Mouse (Mus musculus): ENCODE results near the gene Gpr84.

The Gpr84 gene

GRCm38 (mm10) chr15:103292673-103293345 lies 17.6 kb downstream of the Gpr84 start:
- CTCF ChIA-PET = interaction anchor here (0.6 to 0.7 kb wide), 3 partner anchors 12 to 35 kb away, joined by 3 to 7 read pairs (median 3); no protein-coding TSS in a partner anchor

GRCm38 (mm10) chr15:103290843-103291242 lies 19.6 kb downstream of the Gpr84 start:
- CTCF ChIA-PET = no interaction called here

- CTCF ChIA-PET = no interaction called here
Observed at GRCm38 (mm10) chr15:103290417-103290816, 20.0 kb downstream of the Gpr84 start.

- CTCF ChIA-PET = no interaction called here
Observed at GRCm38 (mm10) chr15:103289600-103289999, 20.8 kb downstream of the Gpr84 start.

GRCm38 (mm10) chr15:103285778-103286417 lies 24.5 kb downstream of the Gpr84 start:
- CTCF ChIA-PET = no interaction called here

- CTCF ChIA-PET = interaction anchor here (1.0 to 1.3 kb wide), 2 partner anchors 13 to 39 kb away, joined by 4 to 5 read pairs; partner anchors contain the start of gene Copz1
Observed at GRCm38 (mm10) chr15:103284647-103285046, 25.8 kb downstream of the Gpr84 start.

- CTCF ChIA-PET = interaction anchor here (1.0 to 1.3 kb wide), 2 partner anchors 12 to 39 kb away, joined by 4 to 5 read pairs; partner anchors contain the start of gene Copz1
Observed at GRCm38 (mm10) chr15:103284066-103284465, 26.3 kb downstream of the Gpr84 start.

- CTCF ChIA-PET = interaction anchor here (0.6 kb wide), 5 partner anchors 11 to 345 kb away, joined by 3 to 9 read pairs (median 4); partner anchors contain the start of gene Hoxc12
Observed at GRCm38 (mm10) chr15:103281465-103282205, 28.8 kb downstream of the Gpr84 start.

GRCm38 (mm10) chr15:103280817-103281464 lies 29.5 kb downstream of the Gpr84 start:
- CTCF ChIA-PET = interaction anchor here (0.6 to 0.9 kb wide), 4 partner anchors 12 to 43 kb away, joined by 4 to 12 read pairs (median 6); partner anchors contain the start of gene Gpr84

- CTCF ChIA-PET = no interaction called here
Observed at GRCm38 (mm10) chr15:103279750-103280149, 30.7 kb downstream of the Gpr84 start.

- CTCF ChIA-PET = no interaction called here
Observed at GRCm38 (mm10) chr15:103277949-103278348, 32.5 kb downstream of the Gpr84 start.

GRCm38 (mm10) chr15:103275943-103276342 lies 34.5 kb downstream of the Gpr84 start:
- CTCF ChIA-PET = interaction anchor here (0.6 kb wide), 2 partner anchors 38 to 806 kb away, joined by 3 to 5 read pairs; no protein-coding TSS in a partner anchor

GRCm38 (mm10) chr15:103272419-103273279 lies 37.8 kb downstream of the Gpr84 start, which contains the start of gene Copz1:
Copz1 (plus strand) TSS chr15:103272714.
- CTCF ChIA-PET = interaction anchor here (0.7 to 1.4 kb wide), 2 partner anchors 10 to 12 kb away, joined by 3 to 4 read pairs; no protein-coding TSS in a partner anchor

GRCm38 (mm10) chr15:103268903-103269302 lies 41.5 kb downstream of the Gpr84 start:
- CTCF ChIA-PET = no interaction called here

GRCm38 (mm10) chr15:103264794-103265193 lies 45.6 kb downstream of the Gpr84 start:
- CTCF ChIA-PET = no interaction called here

- CTCF ChIA-PET = no interaction called here
Observed at GRCm38 (mm10) chr15:103259989-103260388, 50.4 kb downstream of the Gpr84 start.

- CTCF ChIA-PET = no interaction called here
Observed at GRCm38 (mm10) chr15:103259162-103259561, 51.2 kb downstream of the Gpr84 start.
